Comparison of ENCODE assay signal across 8 mouse cellular contexts in genomic region chr2:163420366-163420886, GRCm38 (mm10). TPM values are rescaled to one million over a fixed set of nuclear protein-coding genes. Genes with fewer than 3 reads are reported as not detected.
DNase-seq lines count a peak whose midpoint lies in the region; ATAC-seq and TF ChIP-seq lines count a peak whose summit lies in the region.

No protein-coding gene starts in this region.

- TF ChIP-seq CTCF in E14TG2a.4 (conservative IDR thresholded peaks at IDR 0.05; ENCODE audit: low read length), result no peak

- peak overlapping the region; percentile 88 for H3K27ac ChIP-seq in heart, embryonic 12.5 days (ENCODE audit: poor library complexity, severe bottlenecking)
- peak overlapping the region; percentile 25; the same call in 1 of the 2 replicates for H3K27ac ChIP-seq in forebrain, embryonic 13.5 days
- peak overlapping the region; percentile 78 for H3K27ac ChIP-seq in liver, embryonic 15.5 days (replicated peaks)

- H3K4me1 ChIP-seq in heart, embryonic 12.5 days (replicated peaks), result peaks cover 30% of the 10 kb centered on the region
- H3K4me1 ChIP-seq in E14TG2a.4 (replicated peaks; ENCODE audit: low read depth, low read length), result peaks cover 65% of the 10 kb centered on the region
- H3K4me1 ChIP-seq in forebrain, embryonic 13.5 days, result peaks cover 33% of the 10 kb centered on the region
- peaks cover 39% of the 10 kb centered on the region for H3K4me1 ChIP-seq in liver, embryonic 15.5 days (replicated peaks)

- peak overlapping the region; percentile 100 for H3K4me3 ChIP-seq in heart, embryonic 12.5 days
- peak overlapping the region; percentile 97 for H3K4me3 ChIP-seq in E14TG2a.4 (replicated peaks; ENCODE audit: low read length)
- H3K4me3 ChIP-seq in forebrain, embryonic 13.5 days, result peak overlapping the region; percentile 91
- H3K4me3 ChIP-seq in liver, embryonic 15.5 days (replicated peaks), result peak overlapping the region; percentile 96

- peak overlapping the region; percentile 82 for H3K9ac ChIP-seq in heart, embryonic 12.5 days
- peak overlapping the region; percentile 78 for H3K9ac ChIP-seq in forebrain, embryonic 13.5 days
- peak overlapping the region; percentile 73 for H3K9ac ChIP-seq in liver, embryonic 15.5 days

- H3K9me3 ChIP-seq in heart, embryonic 12.5 days (replicated peaks), result no peaks in the 10 kb centered on the region
- no peaks in the 10 kb centered on the region for H3K9me3 ChIP-seq in E14TG2a.4 (ENCODE audit: low read length)
- no peaks in the 10 kb centered on the region for H3K9me3 ChIP-seq in forebrain, embryonic 13.5 days (replicated peaks)
- no peaks in the 10 kb centered on the region for H3K9me3 ChIP-seq in liver, embryonic 15.5 days (replicated peaks)

- H3K4me2 ChIP-seq in heart, embryonic 12.5 days, result peak overlapping the region; percentile 78
- peak overlapping the region; percentile 80 for H3K4me2 ChIP-seq in forebrain, embryonic 13.5 days
- H3K4me2 ChIP-seq in liver, embryonic 15.5 days, result peak overlapping the region; percentile 90

- 16% methylated on average over 10 of the region's 10 CpGs for WGBS in heart, embryonic 12.5 days
- 35% methylated on average over 10 of the region's 10 CpGs for WGBS in forebrain, embryonic 13.5 days
- WGBS in liver, embryonic 15.5 days (ENCODE audit: insufficient replicate concordance), result 17% methylated on average over 10 of the region's 10 CpGs

- H3K27me3 ChIP-seq in heart, embryonic 12.5 days (replicated peaks), result no peaks in the 10 kb centered on the region
- H3K27me3 ChIP-seq in E14TG2a.4 (ENCODE audit: insufficient read depth, low read length), result no peaks in the 10 kb centered on the region
- no peaks in the 10 kb centered on the region for H3K27me3 ChIP-seq in forebrain, embryonic 13.5 days
- no peaks in the 10 kb centered on the region for H3K27me3 ChIP-seq in liver, embryonic 15.5 days

- no peak for DNase-seq in heart, postnatal 4 days
- no peak for DNase-seq in urinary bladder, postnatal 25 days (ENCODE audit: low spot score)
- no peak for DNase-seq in testis, postnatal 14 days (ENCODE audit: low spot score)

- H3K36me3 ChIP-seq in heart, embryonic 12.5 days, result no peaks in the 10 kb centered on the region; the same call in 1 of the 2 replicates
- peaks cover 43% of the 10 kb centered on the region for H3K36me3 ChIP-seq in E14TG2a.4 (ENCODE audit: insufficient read depth, low read length)
- peaks cover 16% of the 10 kb centered on the region; the same call in 1 of the 2 replicates for H3K36me3 ChIP-seq in forebrain, embryonic 13.5 days (ENCODE audit: poor library complexity, severe bottlenecking)
- H3K36me3 ChIP-seq in liver, embryonic 15.5 days (replicated peaks), result 0 out of 2 replicates have a peak, but pooled peaks cover under 1% of the 10 kb centered on the region

- no peak for ATAC-seq in heart, embryonic 12.5 days (ENCODE audit: insufficient number of reproducible peaks, low FRiP score)
- ATAC-seq in forebrain, embryonic 13.5 days, result no peak
- no peak for ATAC-seq in liver, embryonic 15.5 days (ENCODE audit: insufficient read depth)
- no peak for ATAC-seq in granulocyte monocyte progenitor cell, adult 5-6 weeks (replicated peaks; ENCODE audit: poor library complexity, severe bottlenecking)

RNA-seq across cellular contexts. Expression of gene Oser1, which starts 4.1 kb away (rescaled TPM):
- polyA plus RNA-seq in heart, embryonic 12.5 days (2016; fragmentation: Nextera tagmentation; extraction: Ambion mirVana), result 55.3 and 57.2 TPM in 2 replicates
- total RNA-seq in heart, postnatal 4 days (2021), result 10 to 100 TPM; 21.6 to 24.2 TPM
- 80.1 and 83.3 TPM in 2 replicates for polyA plus RNA-seq in forebrain, embryonic 13.5 days (2015; fragmentation: Nextera tagmentation; extraction: Ambion mirVana)
- 36.7 and 37.1 TPM in 2 replicates for polyA plus RNA-seq in liver, embryonic 15.5 days (2015; fragmentation: Nextera tagmentation; extraction: Ambion mirVana)
- total RNA-seq in granulocyte monocyte progenitor cell, adult 5-6 weeks (2014; fragmentation: Nextera tagmentation), result 76.0 and 92.9 TPM in 2 replicates
- total RNA-seq in granulocyte monocyte progenitor cell, adult 5-6 weeks (2017), result 91.0 and 101 TPM in 2 replicates

RNA-seq across cellular contexts. Expression of gene Gdap1l1, which starts 17.9 kb away (rescaled TPM):
- polyA plus RNA-seq in heart, embryonic 12.5 days (2016; fragmentation: Nextera tagmentation; extraction: Ambion mirVana), result 0.19 and 0.63 TPM in 2 replicates
- total RNA-seq in heart, postnatal 4 days (2021), result not detected
- 79.5 and 82.0 TPM in 2 replicates for polyA plus RNA-seq in forebrain, embryonic 13.5 days (2015; fragmentation: Nextera tagmentation; extraction: Ambion mirVana)
- polyA plus RNA-seq in liver, embryonic 15.5 days (2015; fragmentation: Nextera tagmentation; extraction: Ambion mirVana), result 0.10 and 0.21 TPM in 2 replicates
- not detected in 2 replicates for total RNA-seq in granulocyte monocyte progenitor cell, adult 5-6 weeks (2014; fragmentation: Nextera tagmentation)
- total RNA-seq in granulocyte monocyte progenitor cell, adult 5-6 weeks (2017), result not detected in 2 replicates

RNA-seq across cellular contexts. Expression of gene Jph2, which starts 22.6 kb away (rescaled TPM):
- polyA plus RNA-seq in heart, embryonic 12.5 days (2016; fragmentation: Nextera tagmentation; extraction: Ambion mirVana), result 62.5 and 62.7 TPM in 2 replicates
- 100 to 1,000 TPM; 366 to 416 TPM for total RNA-seq in heart, postnatal 4 days (2021)
- polyA plus RNA-seq in forebrain, embryonic 13.5 days (2015; fragmentation: Nextera tagmentation; extraction: Ambion mirVana), result 0.12 and 0.18 TPM in 2 replicates
- polyA plus RNA-seq in liver, embryonic 15.5 days (2015; fragmentation: Nextera tagmentation; extraction: Ambion mirVana), result 0.21 and 0.23 TPM in 2 replicates
- total RNA-seq in granulocyte monocyte progenitor cell, adult 5-6 weeks (2014; fragmentation: Nextera tagmentation), result not detected in 2 replicates
- total RNA-seq in granulocyte monocyte progenitor cell, adult 5-6 weeks (2017), result not detected in 2 replicates

RNA-seq across cellular contexts. Expression of gene Fitm2, which starts 52.0 kb away (rescaled TPM):
- 14.2 and 15.5 TPM in 2 replicates for polyA plus RNA-seq in heart, embryonic 12.5 days (2016; fragmentation: Nextera tagmentation; extraction: Ambion mirVana)
- 10 to 100 TPM; 27.8 to 28.1 TPM for total RNA-seq in heart, postnatal 4 days (2021)
- 10.2 and 11.0 TPM in 2 replicates for polyA plus RNA-seq in forebrain, embryonic 13.5 days (2015; fragmentation: Nextera tagmentation; extraction: Ambion mirVana)
- 3.8 and 4.6 TPM in 2 replicates for polyA plus RNA-seq in liver, embryonic 15.5 days (2015; fragmentation: Nextera tagmentation; extraction: Ambion mirVana)
- total RNA-seq in granulocyte monocyte progenitor cell, adult 5-6 weeks (2014; fragmentation: Nextera tagmentation), result 2.7 and 2.9 TPM in 2 replicates
- 5.4 and 6.0 TPM in 2 replicates for total RNA-seq in granulocyte monocyte progenitor cell, adult 5-6 weeks (2017)

Comparison
In these comparisons a context has a peak if more than half of its experiments do, and no peak if none do; other contexts are left out.
1. H3K27ac ChIP-seq: peak in every context shown above with its lines; median percentile 88 in heart, embryonic 12.5 days; 78 in liver, embryonic 15.5 days; 25 in forebrain, embryonic 13.5 days.
2. RNA of gene Gdap1l1, which starts 17.9 kb away (polyA plus RNA-seq): 79.5 to 82.0 TPM in forebrain, embryonic 13.5 days; 0.10 to 0.21 TPM in liver, embryonic 15.5 days and 0.19 to 0.63 TPM in heart, embryonic 12.5 days; every median in the first group is over 10 times any median in the second.
3. RNA of gene Jph2, which starts 22.6 kb away (polyA plus RNA-seq): 62.5 to 62.7 TPM in heart, embryonic 12.5 days; 0.21 to 0.23 TPM in liver, embryonic 15.5 days and 0.12 to 0.18 TPM in forebrain, embryonic 13.5 days; every median in the first group is over 10 times any median in the second.
4. Peak in every context shown above with its lines, with median percentiles within 50 percentile points of each other: H3K4me2 ChIP-seq, H3K4me3 ChIP-seq and H3K9ac ChIP-seq.